In the genomic region with DNA sequence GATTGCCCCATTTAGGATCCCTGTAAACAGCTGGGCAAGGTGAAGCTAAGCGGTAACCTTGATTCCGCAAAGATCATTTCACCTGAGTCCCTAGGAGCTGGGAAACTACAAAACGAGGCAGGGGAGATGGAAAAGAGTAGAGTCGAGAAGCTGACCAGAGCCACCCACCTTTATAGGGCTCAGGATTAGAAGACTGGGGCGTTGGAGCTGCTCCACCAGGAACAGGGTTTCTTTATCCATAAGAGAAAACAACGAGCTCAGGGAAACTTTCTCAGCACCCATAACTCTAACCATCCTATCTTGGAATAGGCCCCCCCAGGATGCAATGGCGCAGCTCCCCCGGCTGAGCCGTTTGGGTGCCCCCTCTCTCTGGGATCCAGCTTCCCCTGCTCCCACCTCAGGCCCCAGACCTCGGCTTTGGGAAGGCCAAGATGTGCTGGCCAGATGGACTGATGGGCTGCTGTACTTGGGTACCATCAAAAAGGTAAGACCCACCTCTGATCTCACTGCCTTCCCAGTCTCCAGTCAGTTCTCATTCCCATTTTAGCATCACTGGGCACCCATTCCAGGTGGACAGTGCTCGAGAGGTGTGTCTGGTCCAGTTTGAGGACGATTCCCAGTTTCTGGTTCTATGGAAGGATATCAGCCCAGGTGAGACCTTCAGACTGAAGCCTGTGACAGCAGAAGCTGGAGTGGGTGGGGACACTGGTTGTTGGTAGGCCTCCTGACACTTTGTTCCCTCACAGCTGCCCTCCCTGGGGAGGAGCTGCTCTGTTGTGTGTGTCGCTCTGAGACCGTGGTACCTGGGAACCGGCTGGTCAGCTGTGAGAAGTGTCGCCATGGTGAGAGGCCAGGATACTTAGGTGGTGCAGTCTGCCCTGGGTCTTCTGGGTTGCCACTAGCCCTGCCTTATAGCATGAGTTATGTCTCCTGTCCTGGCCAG, we compare ENCODE assay signal across 9 mouse cellular contexts. TPM values are rescaled to one million over a fixed set of nuclear protein-coding genes. Genes with fewer than 3 reads are reported as not detected.
DNase-seq lines count a peak whose midpoint lies in the region; ATAC-seq and TF ChIP-seq lines count a peak whose summit lies in the region.
"Had no signal": no experiment of that assay in that cellular context is flagged by ENCODE, and none has a peak within 500 bp of the region (broad histone marks: within the 10 kb centered on the region; RNA-seq: fewer than 3 reads in every experiment).

No protein-coding gene starts in this region.

- intact Hi-C loops in heart, postnatal 14 days (cut with DNase I): loop anchor here (5.0 to 10.0 kb wide), 3 partner anchors 93 to 271 kb away; a partner anchor contains a TSS

- H3K4me3 ChIP-seq in heart, embryonic 12.5 days: peak overlapping the region; percentile 76
- peak overlapping the region; percentile 79 for H3K4me3 ChIP-seq in bone marrow, adult 2 months (replicated peaks; ENCODE audit: control insufficient read depth, low read depth, low read length)
- peak overlapping the region; percentile 93 for H3K4me3 ChIP-seq in heart, embryonic 16.5 days (ENCODE audit: low read length)
- H3K4me3 ChIP-seq in liver, embryonic 16.5 days (ENCODE audit: low read depth, low read length): peak overlapping the region; percentile 82

- no peak for TF ChIP-seq CTCF in bone marrow, adult 2 months (IDR thresholded peaks at IDR 0.05; ENCODE audit: control insufficient read depth, insufficient read depth, low read length)

- no peaks in the 10 kb centered on the region for H3K9me3 ChIP-seq in heart, embryonic 12.5 days (replicated peaks)
- H3K9me3 ChIP-seq in heart, embryonic 16.5 days (replicated peaks; ENCODE audit: control insufficient read depth, low read length): no peaks in the 10 kb centered on the region
- no peaks in the 10 kb centered on the region for H3K9me3 ChIP-seq in liver, embryonic 16.5 days (replicated peaks; ENCODE audit: control insufficient read depth, low read length)

- 79% methylated on average over 16 of the region's 16 CpGs for WGBS in heart, embryonic 12.5 days
- WGBS in bone marrow, adult 2 months: 79% methylated on average over 16 of the region's 16 CpGs
- 75% methylated on average over 16 of the region's 16 CpGs for WGBS in heart, embryonic 16.5 days
- 74% methylated on average over 16 of the region's 16 CpGs for WGBS in liver, embryonic 16.5 days (ENCODE audit: insufficient replicate concordance)

- no peak for TF ChIP-seq POLR2A in bone marrow, adult 2 months (IDR thresholded peaks at IDR 0.05; ENCODE audit: borderline replicate concordance, control insufficient read depth, low read depth, low read length)

- no peaks in the 10 kb centered on the region for H3K27me3 ChIP-seq in heart, embryonic 12.5 days (replicated peaks)
- H3K27me3 ChIP-seq in heart, embryonic 16.5 days (ENCODE audit: control insufficient read depth, insufficient read depth, low read length): no peaks in the 10 kb centered on the region
- H3K27me3 ChIP-seq in liver, embryonic 16.5 days (ENCODE audit: control insufficient read depth, insufficient read depth, low read depth, low read length): no peaks in the 10 kb centered on the region

- no peak for DNase-seq in heart, postnatal 14 days
- DNase-seq in spleen, adult 12 weeks (ENCODE audit: low spot score): no peak
- DNase-seq in layer of hippocampus, adult 9-10 months (ENCODE audit: low spot score): no peak
- DNase-seq: kidney, postnatal 4 days had no signal

- peaks cover 51% of the 10 kb centered on the region for H3K36me3 ChIP-seq in heart, embryonic 12.5 days
- H3K36me3 ChIP-seq in heart, embryonic 16.5 days (ENCODE audit: control insufficient read depth, insufficient read depth): peaks cover 15% of the 10 kb centered on the region
- H3K36me3 ChIP-seq in liver, embryonic 16.5 days (ENCODE audit: control insufficient read depth, insufficient read depth): peaks cover 12% of the 10 kb centered on the region

- no peak overlapping the region for H3K27ac ChIP-seq in heart, embryonic 12.5 days (ENCODE audit: poor library complexity, severe bottlenecking)
- no peak overlapping the region for H3K27ac ChIP-seq in bone marrow, adult 2 months (ENCODE audit: control insufficient read depth, insufficient read depth, low read depth, low read length, poor library complexity)
- H3K27ac ChIP-seq in heart, embryonic 16.5 days (ENCODE audit: low read length): no peak overlapping the region
- no peak overlapping the region; the same call in 1 of the 2 replicates for H3K27ac ChIP-seq in liver, embryonic 16.5 days (ENCODE audit: low read length)

- H3K4me2 ChIP-seq in heart, embryonic 12.5 days: peak overlapping the region; percentile 94
- peak overlapping the region; percentile 99 for H3K4me2 ChIP-seq in heart, embryonic 16.5 days (ENCODE audit: low read depth, low read length)
- H3K4me2 ChIP-seq in liver, embryonic 16.5 days (ENCODE audit: low read depth, low read length): peak overlapping the region; percentile 96

- ATAC-seq in heart, embryonic 12.5 days (ENCODE audit: insufficient number of reproducible peaks, low FRiP score): no peak
- ATAC-seq in heart, embryonic 16.5 days (replicated peaks; ENCODE audit: extremely low read depth, insufficient read depth, low FRiP score): no peak
- no peak for ATAC-seq in liver, embryonic 16.5 days (ENCODE audit: low read depth)
- ATAC-seq in inflammation-experienced regulatory T-cells, adult 6 months: no peak

- peak overlapping the region; percentile 85 for H3K9ac ChIP-seq in heart, embryonic 12.5 days
- H3K9ac ChIP-seq in heart, embryonic 16.5 days (ENCODE audit: low read length): peak overlapping the region; percentile 95
- H3K9ac ChIP-seq in liver, embryonic 16.5 days (ENCODE audit: low read depth, low read length): peak overlapping the region; percentile 79

- H3K4me1 ChIP-seq in heart, embryonic 12.5 days (replicated peaks): peaks cover 31% of the 10 kb centered on the region
- H3K4me1 ChIP-seq in bone marrow, adult 2 months (ENCODE audit: control insufficient read depth, insufficient read depth, low read length): peaks cover 1% of the 10 kb centered on the region; the same call in 1 of the 2 replicates
- H3K4me1 ChIP-seq in heart, embryonic 16.5 days (ENCODE audit: control insufficient read depth, insufficient read depth, low read length): peaks cover 18% of the 10 kb centered on the region
- H3K4me1 ChIP-seq in liver, embryonic 16.5 days (ENCODE audit: control insufficient read depth, low read depth, low read length): peaks cover 33% of the 10 kb centered on the region

RNA-seq across cellular contexts. Expression of a gene that starts 1.3 kb away (rescaled TPM):
- polyA plus RNA-seq in heart, embryonic 12.5 days (2016; fragmentation: Nextera tagmentation; extraction: Ambion mirVana): 9.0 and 9.4 TPM in 2 replicates
- total RNA-seq in heart, postnatal 14 days (2021): 10 to 100 TPM in 1 of 2 experiments, 1 to 10 TPM in 1; 10.0 to 10.6 TPM
- 43.0 and 63.9 TPM in 2 replicates for polyA plus RNA-seq in bone marrow, adult 2 months (2011; ENCODE audit: insufficient read depth, insufficient read length, low replicate concordance, missing spikeins)
- polyA plus RNA-seq in heart, embryonic 16.5 days (2015; fragmentation: Nextera tagmentation; extraction: Ambion mirVana): 7.5 and 8.7 TPM in 2 replicates
- polyA plus RNA-seq in liver, embryonic 16.5 days (2015; fragmentation: Nextera tagmentation; extraction: Ambion mirVana): 2.1 and 2.6 TPM in 2 replicates
- 10 to 100 TPM in 2 of 3 experiments, 1 to 10 TPM in 1; 8.2 to 17.5 (median 14.2) TPM for polyA plus RNA-seq in inflammation-experienced regulatory T-cells, adult 6 months (2017; shearing (Covaris generic))

RNA-seq across cellular contexts. Expression of a gene that starts 5.2 kb away (rescaled TPM):
- 148 and 155 TPM in 2 replicates for polyA plus RNA-seq in heart, embryonic 12.5 days (2016; fragmentation: Nextera tagmentation; extraction: Ambion mirVana)
- 10 to 100 TPM; 91.1 to 91.8 TPM for total RNA-seq in heart, postnatal 14 days (2021)
- polyA plus RNA-seq in bone marrow, adult 2 months (2011; ENCODE audit: insufficient read depth, insufficient read length, low replicate concordance, missing spikeins): 77.1 and 99.0 TPM in 2 replicates
- polyA plus RNA-seq in heart, embryonic 16.5 days (2015; fragmentation: Nextera tagmentation; extraction: Ambion mirVana): 163 and 169 TPM in 2 replicates
- 73.9 and 80.2 TPM in 2 replicates for polyA plus RNA-seq in liver, embryonic 16.5 days (2015; fragmentation: Nextera tagmentation; extraction: Ambion mirVana)
- 100 to 1,000 TPM; 132 to 166 (median 135) TPM for polyA plus RNA-seq in inflammation-experienced regulatory T-cells, adult 6 months (2017; shearing (Covaris generic))

RNA-seq across cellular contexts. Expression of a gene that starts 6.9 kb away (rescaled TPM):
- 1.2 and 2.2 TPM in 2 replicates for polyA plus RNA-seq in heart, embryonic 12.5 days (2016; fragmentation: Nextera tagmentation; extraction: Ambion mirVana)
- 1 to 10 TPM; 7.3 to 7.7 TPM for total RNA-seq in heart, postnatal 14 days (2021)
- 9.5 and 24.1 TPM in 2 replicates for polyA plus RNA-seq in bone marrow, adult 2 months (2011; ENCODE audit: insufficient read depth, insufficient read length, low replicate concordance, missing spikeins)
- polyA plus RNA-seq in heart, embryonic 16.5 days (2015; fragmentation: Nextera tagmentation; extraction: Ambion mirVana): 1.2 and 1.3 TPM in 2 replicates
- 0.21 and 0.33 TPM in 2 replicates for polyA plus RNA-seq in liver, embryonic 16.5 days (2015; fragmentation: Nextera tagmentation; extraction: Ambion mirVana)
- not detected for polyA plus RNA-seq in inflammation-experienced regulatory T-cells, adult 6 months (2017; shearing (Covaris generic))

RNA-seq across cellular contexts. Expression of a gene that starts 17.3 kb away (rescaled TPM):
- polyA plus RNA-seq in heart, embryonic 12.5 days (2016; fragmentation: Nextera tagmentation; extraction: Ambion mirVana): 5.2 and 5.7 TPM in 2 replicates
- total RNA-seq in heart, postnatal 14 days (2021): 1 to 10 TPM; 1.3 to 2.6 TPM
- polyA plus RNA-seq in bone marrow, adult 2 months (2011; ENCODE audit: insufficient read depth, insufficient read length, low replicate concordance, missing spikeins): 30.8 and 50.8 TPM in 2 replicates
- polyA plus RNA-seq in heart, embryonic 16.5 days (2015; fragmentation: Nextera tagmentation; extraction: Ambion mirVana): 6.2 and 6.9 TPM in 2 replicates
- polyA plus RNA-seq in liver, embryonic 16.5 days (2015; fragmentation: Nextera tagmentation; extraction: Ambion mirVana): 4.6 and 5.3 TPM in 2 replicates
- polyA plus RNA-seq in inflammation-experienced regulatory T-cells, adult 6 months (2017; shearing (Covaris generic)): 1 to 10 TPM; 1.2 to 5.3 (median 4.0) TPM

RNA-seq across cellular contexts. Expression of a gene that starts 38.8 kb away (rescaled TPM):
- polyA plus RNA-seq in heart, embryonic 12.5 days (2016; fragmentation: Nextera tagmentation; extraction: Ambion mirVana): 10.3 and 10.7 TPM in 2 replicates
- total RNA-seq in heart, postnatal 14 days (2021): 1 to 10 TPM; 1.7 to 3.3 TPM
- 6.7 and 10.2 TPM in 2 replicates for polyA plus RNA-seq in bone marrow, adult 2 months (2011; ENCODE audit: insufficient read depth, insufficient read length, low replicate concordance, missing spikeins)
- 10.0 and 12.0 TPM in 2 replicates for polyA plus RNA-seq in heart, embryonic 16.5 days (2015; fragmentation: Nextera tagmentation; extraction: Ambion mirVana)
- 5.0 and 5.5 TPM in 2 replicates for polyA plus RNA-seq in liver, embryonic 16.5 days (2015; fragmentation: Nextera tagmentation; extraction: Ambion mirVana)
- polyA plus RNA-seq in inflammation-experienced regulatory T-cells, adult 6 months (2017; shearing (Covaris generic)): 10 to 100 TPM in 1 of 3 experiments, 1 to 10 TPM in 2; 9.0 to 11.1 (median 9.3) TPM
